Mouse (Mus musculus) MEL (cell line): ENCODE measurements around the gene Ccdc12. TPM values are rescaled to one million over a fixed set of nuclear protein-coding genes. Genes with fewer than 3 reads are reported as not detected.

Source experiments
- DNase-seq: peaks from one replicate; pipeline ENCODE4 v3.0.0; 2011; ENCODE audit warnings: low read depth, low spot score
- H3K27ac ChIP-seq: 2 replicates; pipeline ENCODE4 v1.5.1; 2012; ENCODE audit warnings: low read depth, mild to moderate bottlenecking, control low read depth, low read length, moderate library complexity; ENCODE audit not compliant: control insufficient read depth
- H3K27me3 ChIP-seq, 2 experiments: fragments of 150-350 bp in 1 of 2; sonication (generic) in 1 of 2; 2 replicates each; pipeline ENCODE4 v1.6.1; 2012; ENCODE audit warnings: low read length in 2 of 2, mild to moderate bottlenecking in 2 of 2, improper control_type of control experiment in 1 of 2, moderate library complexity in 1 of 2; ENCODE audit not compliant: insufficient read depth in 2 of 2, control insufficient read depth in 1 of 2
- H3K36me3 ChIP-seq, 2 experiments: 2 replicates each; pipeline ENCODE4 v1.6.1; 2012 to 2014; ENCODE audit warnings: low read length in 2 of 2, improper control_type of control experiment in 1 of 2, inconsistent platforms in 1 of 2, mild to moderate bottlenecking in 1 of 2; ENCODE audit not compliant: insufficient read depth in 2 of 2, control insufficient read depth in 1 of 2
- H3K4me1 ChIP-seq, 2 experiments: fragments of 150-350 bp in 1 of 2; sonication (generic) in 1 of 2; 2 replicates each; pipeline ENCODE4 v1.6.1; 2012; ENCODE audit warnings: low read length in 2 of 2, improper control_type of control experiment in 1 of 2, mild to moderate bottlenecking in 1 of 2; ENCODE audit not compliant: insufficient read depth in 2 of 2, control insufficient read depth in 1 of 2
- H3K4me3 ChIP-seq, 2 experiments: fragments of 150-350 bp in 1 of 2; sonication (generic) in 1 of 2; 2 replicates each; pipeline ENCODE4 v1.5.1; 2012; ENCODE audit warnings: low read depth in 2 of 2, low read length in 2 of 2, mild to moderate bottlenecking in 2 of 2, moderate library complexity in 2 of 2, control low read depth in 1 of 2, improper control_type of control experiment in 1 of 2; ENCODE audit not compliant: control insufficient read depth in 1 of 2, insufficient read depth in 1 of 2
- H3K79me2 ChIP-seq: 2 replicates; pipeline ENCODE4 v1.6.1; 2012; ENCODE audit warnings: mild to moderate bottlenecking, low read length, moderate library complexity; ENCODE audit not compliant: control insufficient read depth, poor library complexity, insufficient read depth
- H3K9ac ChIP-seq: 2 replicates; pipeline ENCODE4 v1.6.1; 2012; ENCODE audit warnings: low read depth, mild to moderate bottlenecking, control low read depth, low read length, moderate library complexity; ENCODE audit not compliant: control insufficient read depth, poor library complexity, severe bottlenecking
- H3K9me3 ChIP-seq: fragments of 150-350 bp; sonication (generic); replicated peaks from 2 replicates; pipeline ENCODE4 v1.6.1; 2012; ENCODE audit warnings: mild to moderate bottlenecking, low read length, improper control_type of control experiment, moderate library complexity; ENCODE audit not compliant: insufficient read depth
- BHLHE40 ChIP-seq: IDR thresholded peaks from 2 replicates; pipeline ENCODE4 v1.6.1; 2012; ENCODE audit warnings: low read depth, mild to moderate bottlenecking, inconsistent platforms, low read length, improper control_type of control experiment, borderline replicate concordance
- CTCF ChIP-seq, 3 experiments: IDR thresholded peaks in 2 of 3; conservative IDR thresholded peaks in 1 of 3; 2 replicates each; pipeline ENCODE4 v1.5.1; 2011 to 2012; ENCODE audit warnings: low read length in 3 of 3, low read depth in 2 of 3, mild to moderate bottlenecking in 2 of 3, improper control_type of control experiment in 1 of 3, inconsistent platforms in 1 of 3, mixed read lengths in 1 of 3, moderate library complexity in 1 of 3; ENCODE audit not compliant: control insufficient read depth in 1 of 3, insufficient read depth in 1 of 3, poor library complexity in 1 of 3, severe bottlenecking in 1 of 3
- ELF1 ChIP-seq: IDR thresholded peaks from 2 replicates; pipeline ENCODE4 v1.6.1; 2014; ENCODE audit warnings: low read depth, mild to moderate bottlenecking, inconsistent platforms, low read length, improper control_type of control experiment, moderate library complexity
- EP300 ChIP-seq, 2 experiments: IDR thresholded peaks; 2 replicates each; pipeline ENCODE4 v1.6.1; 2011; ENCODE audit warnings: improper control_type of control experiment in 2 of 2, low read length in 2 of 2, low read depth in 1 of 2, mild to moderate bottlenecking in 1 of 2
- GABPA ChIP-seq: IDR thresholded peaks from 2 replicates; pipeline ENCODE4 v1.6.1; 2012; ENCODE audit warnings: low read depth, mild to moderate bottlenecking, inconsistent platforms, low read length, improper control_type of control experiment, moderate library complexity
- JUND ChIP-seq: IDR thresholded peaks from 2 replicates; pipeline ENCODE4 v1.6.1; 2011; ENCODE audit warnings: low read depth, mild to moderate bottlenecking, improper control_type of control experiment, low read length
- MAZ ChIP-seq: IDR thresholded peaks from 2 replicates; pipeline ENCODE4 v1.6.1; 2012; ENCODE audit warnings: low read depth, mild to moderate bottlenecking, inconsistent platforms, low read length, improper control_type of control experiment
- MEF2A ChIP-seq: IDR thresholded peaks from 2 replicates; pipeline ENCODE4 v1.6.1; 2014; ENCODE audit warnings: low read depth, mild to moderate bottlenecking, inconsistent platforms, low read length, improper control_type of control experiment; ENCODE audit not compliant: poor library complexity, insufficient replicate concordance, severe bottlenecking; ENCODE audit errors: extremely low read depth
- NELFE ChIP-seq: IDR thresholded peaks from 2 replicates; pipeline ENCODE4 v1.6.1; 2011; ENCODE audit warnings: low read depth, low read length, improper control_type of control experiment
- NRF1 ChIP-seq: IDR thresholded peaks from 2 replicates; pipeline ENCODE4 v1.6.1; 2014; ENCODE audit warnings: low read depth, mild to moderate bottlenecking, inconsistent platforms, low read length, improper control_type of control experiment, moderate library complexity; ENCODE audit not compliant: poor library complexity, insufficient read depth, severe bottlenecking
- POLR2A ChIP-seq, 2 experiments: IDR thresholded peaks; 2 replicates each; pipeline ENCODE4 v1.6.1; 2011 to 2012; ENCODE audit warnings: low read length in 2 of 2, mild to moderate bottlenecking in 2 of 2, control low read depth in 1 of 2, improper control_type of control experiment in 1 of 2, low read depth in 1 of 2, moderate library complexity in 1 of 2; ENCODE audit not compliant: control insufficient read depth in 1 of 2, insufficient read depth in 1 of 2, poor library complexity in 1 of 2
- POLR2AphosphoS2 ChIP-seq: IDR thresholded peaks from 2 replicates; pipeline ENCODE4 v1.6.1; 2011; ENCODE audit warnings: low read length, improper control_type of control experiment
- POLR2AphosphoS5 ChIP-seq: IDR thresholded peaks from 2 replicates; pipeline ENCODE4 v1.6.1; 2012; ENCODE audit warnings: low read depth, borderline replicate concordance, mild to moderate bottlenecking, inconsistent platforms, low read length, moderate library complexity, mixed read lengths
- SMC3 ChIP-seq: IDR thresholded peaks from 2 replicates; pipeline ENCODE4 v1.6.1; 2011; ENCODE audit warnings: low read depth, low read length, improper control_type of control experiment
- TAL1 ChIP-seq: IDR thresholded peaks from 2 replicates; pipeline ENCODE4 v1.6.1; 2012; ENCODE audit warnings: mild to moderate bottlenecking, inconsistent platforms, low read length, moderate library complexity, mixed read lengths
- USF1 ChIP-seq: IDR thresholded peaks from 2 replicates; pipeline ENCODE4 v1.6.1; 2014; ENCODE audit warnings: low read depth, mild to moderate bottlenecking, inconsistent platforms, low read length, improper control_type of control experiment, moderate library complexity
- ZMIZ1 ChIP-seq: IDR thresholded peaks from 2 replicates; pipeline ENCODE4 v1.6.1; 2012; ENCODE audit warnings: low read depth, mild to moderate bottlenecking, inconsistent platforms, low read length, improper control_type of control experiment, moderate library complexity
- polyA plus RNA-seq, 2 experiments: library from polyadenylated mRNA; stranded (reverse) in 1 of 2; unstranded in 1 of 2; fragments of >175 nt in 1 of 2; fragments of >200 nt in 1 of 2; gene quantifications; 2 replicates each; pipeline versions ENCODE4 v1.2.1 to v1.2.4; 2012; ENCODE audit warnings: low replicate concordance in 2 of 2, low read depth in 1 of 2; ENCODE audit not compliant: insufficient read length in 2 of 2, insufficient read depth in 1 of 2, missing spikeins in 1 of 2
- total RNA-seq: library from RNA; depleted of rRNA; stranded (reverse); fragments of 300-350 nt; gene quantifications from 2 replicates; pipeline ENCODE4 v1.2.3, GENCODE M21; 2012

Ccdc12 gene
- total and polyA plus RNA-seq, 3 experiments = 112 to 129 TPM; not detected in 1

DNA sequence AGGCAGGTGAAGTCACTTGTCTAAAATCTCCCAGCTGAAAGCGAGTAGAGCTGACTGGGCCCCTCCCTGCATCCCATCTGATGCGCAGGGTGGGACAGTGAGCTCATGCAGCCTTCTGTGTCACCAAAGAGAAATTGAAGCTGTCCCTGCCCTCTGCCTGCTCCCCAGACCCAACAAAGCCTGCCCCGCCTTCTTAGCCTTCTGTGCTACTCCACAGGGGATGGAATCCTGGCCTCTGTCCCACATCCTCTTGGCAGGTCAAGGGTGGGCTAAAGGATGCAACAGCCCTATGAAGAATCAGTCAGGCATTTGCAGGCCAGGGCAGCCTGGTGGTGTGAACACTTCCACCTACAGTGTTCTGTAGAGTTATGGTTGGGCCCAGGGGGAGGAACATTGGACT is 41.2 kb downstream of the Ccdc12 start:
- H3K27ac ChIP-seq = no peak overlapping the region
- H3K9me3 ChIP-seq = no peaks in the 10 kb centered on the region
- H3K36me3 ChIP-seq = peaks cover 0 to 2% of the 10 kb centered on the region in 2 experiments; a peak in 1 of 4 replicates
- H3K4me1 ChIP-seq = peaks cover 2 to 3% of the 10 kb centered on the region in 2 experiments; a peak in 2 of 4 replicates
- DNase-seq = no peak
- no peak overlapping the region for H3K9ac ChIP-seq
- no peaks in the 10 kb centered on the region for H3K27me3 ChIP-seq
- TF ChIP-seq MAZ (no peak), TAL1 (no peak), SMC3 (no peak), NRF1 (no peak), ZMIZ1 (no peak), BHLHE40 (no peak), POLR2AphosphoS2 (no peak), MEF2A (no peak), USF1 (no peak)
- TF ChIP-seq, all 39 proteins: peak for 0
- H3K4me3 ChIP-seq = no peak overlapping the region
- H3K79me2 ChIP-seq = no peaks in the 10 kb centered on the region

GRCm38 (mm10) chr9:110699574-110699973 is 43.3 kb downstream of the Ccdc12 start:
- Histone ChIP-seq H3K79me2 (no peaks in the 10 kb centered on the region), H3K4me3 (no peak overlapping the region)
- peak; percentile 27 for DNase-seq

GRCm38 (mm10) chr9:110701114-110702032 is 45.1 kb downstream of the Ccdc12 start:
- peaks cover 2 to 3% of the 10 kb centered on the region in 2 experiments; a peak in 2 of 4 replicates for H3K4me1 ChIP-seq
- peaks cover 0 to 3% of the 10 kb centered on the region in 2 experiments; a peak in 1 of 4 replicates for H3K36me3 ChIP-seq
- TF ChIP-seq POLR2A (IDR thresholded peaks at IDR 0.05; ENCODE audit: control insufficient read depth in 1 of 2, insufficient read depth in 1 of 2, low read depth in 1 of 2, low read length in 2 of 2, poor library complexity in 1 of 2) (no peak), JUND (no peak), ELF1 (no peak), POLR2AphosphoS5 (no peak), MAZ (no peak), GABPA (no peak), NELFE (no peak), MEF2A (no peak), USF1 (no peak), CTCF (IDR thresholded peaks at IDR 0.05 in 2 of 3, conservative IDR thresholded peaks at IDR 0.05 in 1 of 3; ENCODE audit: control insufficient read depth in 1 of 3, insufficient read depth in 1 of 3, low read depth in 2 of 3, low read length in 3 of 3, poor library complexity in 1 of 3, severe bottlenecking in 1 of 3) (no peak), NRF1 (no peak)
- H3K27ac ChIP-seq = no peak overlapping the region
- no peak overlapping the region for H3K4me3 ChIP-seq
- H3K9ac ChIP-seq = no peak overlapping the region
- no peaks in the 10 kb centered on the region for H3K9me3 ChIP-seq
- no peaks in the 10 kb centered on the region for H3K27me3 ChIP-seq
- DNase-seq = no peak
- H3K79me2 ChIP-seq = no peaks in the 10 kb centered on the region

More at GRCm38 (mm10) chr9:110699574-110699973, 43.3 kb downstream of the Ccdc12 start:
- Histone ChIP-seq H3K36me3 (0 out of 4 replicates have a peak, but pooled peaks cover 0 to 2% of the 10 kb centered on the region in 2 experiments), H3K4me1 (peaks cover 2 to 3% of the 10 kb centered on the region in 2 experiments; a peak in 2 of 4 replicates), H3K27me3 (no peaks in the 10 kb centered on the region), H3K27ac (no peak overlapping the region), H3K9ac (no peak overlapping the region), H3K9me3 (no peaks in the 10 kb centered on the region)
- peak; percentile 37; the same call in 1 of the 2 replicates for TF ChIP-seq TAL1
- TF ChIP-seq POLR2AphosphoS2 = no peak
- peak; percentile 14 to 29; a peak in 1 of 4 replicates for TF ChIP-seq EP300 (IDR thresholded peaks at IDR 0.05; ENCODE audit: low read depth in 1 of 2, low read length in 2 of 2)
